Mouse (Mus musculus): ENCODE measurements around the gene 4930470P17Rik. TPM values are rescaled to one million over a fixed set of nuclear protein-coding genes. Genes with fewer than 3 reads are reported as not detected.

4930470P17Rik gene
- polyA plus RNA-seq, 1 experiment from 2014 or later = not detected

DNA sequence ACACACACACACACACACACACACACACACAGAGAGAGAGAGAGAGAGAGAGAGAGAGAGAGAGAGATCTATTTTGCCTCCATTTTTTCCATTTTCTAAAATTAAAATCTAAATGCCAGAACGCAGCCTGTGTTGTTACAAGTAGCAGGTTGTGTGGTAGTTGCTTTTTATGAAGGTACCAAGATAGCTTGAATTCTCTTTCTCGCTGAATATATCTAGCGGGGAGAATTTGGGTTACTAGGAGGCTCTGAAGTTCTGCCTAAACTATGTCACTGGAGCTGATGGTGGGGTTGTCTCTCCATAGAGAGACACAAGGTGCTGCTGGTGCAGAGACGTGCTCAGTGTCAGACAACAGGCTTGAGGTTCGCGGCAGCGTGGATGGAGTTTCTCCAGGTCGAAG lies 36.8 kb downstream of the 4930470P17Rik start:
- Histone ChIP-seq H3K36me3 (replicated peaks) (no peaks in the 10 kb centered on the region), H3K27me3 (replicated peaks; ENCODE audit: low read depth, poor library complexity, severe bottlenecking) (no peaks in the 10 kb centered on the region), H3K27ac (replicated peaks) (no peak overlapping the region), H3K9me3 (no peaks in the 10 kb centered on the region), H3K4me3 (no peak overlapping the region), H3K4me1 (peaks cover 9% of the 10 kb centered on the region; the same call in 1 of the 2 replicates)
- no peak for DNase-seq (ENCODE audit: low spot score)
- 91% methylated on average over 8 of the region's 8 CpGs for WGBS

DNA sequence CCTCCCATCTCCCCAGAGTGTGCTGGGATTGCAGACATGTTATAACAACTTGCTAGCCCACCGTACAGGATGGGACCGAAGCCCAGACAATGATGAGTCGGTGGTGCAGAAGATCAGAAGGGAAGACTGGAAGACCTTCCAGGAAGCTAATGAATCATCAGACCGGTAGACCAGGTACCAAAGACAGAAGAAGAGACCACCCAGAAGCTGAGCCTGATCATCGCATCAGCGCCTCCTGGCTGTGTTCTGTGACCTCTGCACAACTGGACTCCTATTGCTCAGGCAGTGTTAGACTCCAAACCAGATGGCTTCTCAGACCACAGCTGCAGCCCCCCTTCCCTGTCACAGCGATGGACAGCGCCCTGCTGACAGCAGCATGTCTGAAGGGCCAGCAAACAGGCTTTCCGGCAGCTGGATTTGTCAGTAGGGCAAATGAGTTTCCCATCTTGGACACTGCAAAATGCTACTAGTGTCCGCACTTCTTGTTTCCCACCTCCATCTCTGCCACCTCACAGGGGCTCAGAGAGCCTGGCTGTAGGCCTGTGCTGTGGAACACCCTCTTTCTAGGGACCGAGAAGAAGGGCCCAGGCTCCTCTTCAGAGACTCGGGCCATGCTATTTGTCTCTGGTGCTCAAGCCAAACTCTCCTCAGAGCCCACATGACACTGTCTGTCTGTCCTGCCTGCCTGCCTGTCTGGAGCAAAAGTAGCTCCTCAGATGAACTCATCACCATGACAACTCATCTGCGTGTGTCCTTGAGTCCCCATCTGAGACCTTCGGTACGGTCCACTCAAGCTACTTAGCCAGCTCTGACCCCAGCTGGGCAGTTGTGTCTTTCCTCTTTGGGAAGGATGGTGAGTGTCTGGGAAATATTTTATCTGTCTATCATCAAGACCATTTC lies 37.6 kb downstream of the 4930470P17Rik start:
- H3K27me3 ChIP-seq (replicated peaks; ENCODE audit: low read depth, poor library complexity, severe bottlenecking) = no peaks in the 10 kb centered on the region
- H3K4me3 ChIP-seq = no peak overlapping the region
- peaks cover 9% of the 10 kb centered on the region; the same call in 1 of the 2 replicates for H3K4me1 ChIP-seq
- no peaks in the 10 kb centered on the region for H3K9me3 ChIP-seq
- H3K27ac ChIP-seq (replicated peaks) = no peak overlapping the region
- WGBS = 77% methylated on average over 15 of the region's 15 CpGs
- peak; percentile 17 for DNase-seq (ENCODE audit: low spot score)
- no peaks in the 10 kb centered on the region for H3K36me3 ChIP-seq (replicated peaks)

DNA sequence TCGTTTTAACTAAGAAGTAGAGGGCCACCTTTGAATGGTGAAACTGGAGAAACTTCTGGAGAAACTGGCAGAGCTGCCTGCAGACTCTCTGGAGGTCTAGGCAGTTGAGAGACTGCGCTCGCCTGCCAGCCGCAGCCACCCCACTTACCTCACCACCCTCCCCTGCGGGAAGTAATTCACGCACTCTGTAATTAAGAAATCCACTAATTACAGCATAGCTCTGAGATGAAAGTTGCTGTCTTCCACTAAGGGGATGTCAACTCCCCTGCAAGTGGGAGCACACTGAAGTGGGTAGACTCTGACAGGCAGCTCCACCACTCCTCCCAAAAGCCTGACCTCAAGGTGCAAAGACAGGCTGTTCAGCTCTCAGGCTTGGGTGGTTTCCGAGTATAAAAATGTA lies 49.7 kb downstream of the 4930470P17Rik start:
- peaks cover 50% of the 10 kb centered on the region for H3K4me1 ChIP-seq
- no peak overlapping the region for H3K27ac ChIP-seq (replicated peaks)
- H3K27me3 ChIP-seq (replicated peaks; ENCODE audit: low read depth, poor library complexity, severe bottlenecking) = peaks cover 25% of the 10 kb centered on the region; the same call in 1 of the 2 replicates
- no peaks in the 10 kb centered on the region for H3K36me3 ChIP-seq (replicated peaks)
- DNase-seq (ENCODE audit: low spot score) = no peak
- 53% methylated on average over 7 of the region's 7 CpGs for WGBS
- no peak overlapping the region for H3K4me3 ChIP-seq
- H3K9me3 ChIP-seq = no peaks in the 10 kb centered on the region

DNA sequence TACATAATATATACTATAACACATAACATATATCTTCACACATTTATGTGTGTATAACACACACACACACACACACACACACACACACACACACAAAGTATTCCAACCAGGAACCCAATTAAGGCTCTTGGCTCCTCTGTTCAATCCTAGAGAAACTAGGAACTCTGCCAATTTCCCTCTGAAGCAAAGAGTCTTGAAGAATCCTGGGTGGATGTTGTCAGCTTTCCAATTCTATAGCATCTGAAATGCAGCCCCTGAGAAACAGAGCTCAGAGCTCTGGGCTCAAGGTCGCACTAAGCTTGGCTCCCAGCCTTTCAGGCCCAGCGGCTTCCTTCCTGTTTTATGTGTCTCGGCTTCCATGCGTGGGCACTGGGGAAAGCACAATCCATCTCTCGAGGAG lies 51.6 kb downstream of the 4930470P17Rik start:
- Histone ChIP-seq H3K4me1 (peaks cover 56% of the 10 kb centered on the region), H3K27me3 (replicated peaks; ENCODE audit: low read depth, poor library complexity, severe bottlenecking) (peaks cover 42% of the 10 kb centered on the region), H3K27ac (replicated peaks) (no peak overlapping the region), H3K36me3 (replicated peaks) (no peaks in the 10 kb centered on the region), H3K4me3 (no peak overlapping the region), H3K9me3 (no peaks in the 10 kb centered on the region)
- DNase-seq (ENCODE audit: low spot score) = no peak
- WGBS = 41% methylated on average over 5 of the region's 5 CpGs

DNA sequence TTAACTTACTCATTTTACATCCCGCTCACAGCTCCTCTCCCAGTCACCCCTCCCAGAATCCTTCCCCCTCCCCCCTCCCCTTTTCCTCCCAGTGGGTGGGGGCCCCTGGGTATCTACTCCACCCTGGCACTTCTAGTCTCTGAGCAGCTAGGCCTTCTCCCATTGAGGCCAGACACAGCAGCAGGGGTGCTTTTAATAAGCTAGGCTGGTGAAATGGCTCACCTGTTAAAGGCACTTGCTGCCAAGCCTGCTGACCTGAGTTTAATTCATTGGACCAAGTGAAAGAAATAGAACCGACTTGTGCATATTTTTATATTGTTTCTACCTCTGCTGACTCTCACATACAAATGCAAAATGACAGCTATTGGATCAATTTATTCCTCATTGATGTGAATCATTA lies 52.7 kb downstream of the 4930470P17Rik start:
- no peaks in the 10 kb centered on the region for H3K36me3 ChIP-seq (replicated peaks)
- no peaks in the 10 kb centered on the region for H3K9me3 ChIP-seq
- H3K4me3 ChIP-seq = no peak overlapping the region
- peaks cover 48% of the 10 kb centered on the region for H3K27me3 ChIP-seq (replicated peaks; ENCODE audit: low read depth, poor library complexity, severe bottlenecking)
- no peak for DNase-seq (ENCODE audit: low spot score)
- H3K27ac ChIP-seq (replicated peaks) = no peak overlapping the region
- WGBS = 87% methylated on average over 2 of the region's 2 CpGs
- peaks cover 56% of the 10 kb centered on the region for H3K4me1 ChIP-seq

DNA sequence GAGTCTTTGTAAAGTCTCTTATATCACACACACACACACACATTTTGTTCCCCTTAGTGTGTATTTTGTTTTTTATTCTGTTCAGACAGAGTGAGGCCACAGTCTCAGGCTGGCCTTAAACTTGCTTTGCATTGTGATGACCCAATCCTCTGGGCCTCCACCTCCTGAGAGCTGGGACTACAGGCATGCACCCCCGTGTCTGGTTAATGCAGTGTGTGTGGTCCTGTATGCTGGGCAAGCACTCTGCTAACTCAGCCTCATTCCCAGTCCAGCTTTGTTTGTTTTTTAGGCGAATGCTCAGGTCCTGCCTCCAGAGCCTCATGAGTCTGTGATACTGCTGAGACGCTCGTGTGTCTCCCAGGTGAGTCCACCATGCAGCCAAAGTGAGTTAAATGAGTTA lies 53.8 kb downstream of the 4930470P17Rik start:
- Histone ChIP-seq H3K27me3 (replicated peaks; ENCODE audit: low read depth, poor library complexity, severe bottlenecking) (peaks cover 46% of the 10 kb centered on the region), H3K27ac (replicated peaks) (no peak overlapping the region; the same call in 1 of the 2 replicates), H3K36me3 (replicated peaks) (no peaks in the 10 kb centered on the region), H3K4me3 (no peak overlapping the region), H3K9me3 (no peaks in the 10 kb centered on the region), H3K4me1 (peaks cover 56% of the 10 kb centered on the region)
- DNase-seq (ENCODE audit: low spot score) = peak; percentile 43
- WGBS = 17% methylated on average over 4 of the region's 4 CpGs

DNA sequence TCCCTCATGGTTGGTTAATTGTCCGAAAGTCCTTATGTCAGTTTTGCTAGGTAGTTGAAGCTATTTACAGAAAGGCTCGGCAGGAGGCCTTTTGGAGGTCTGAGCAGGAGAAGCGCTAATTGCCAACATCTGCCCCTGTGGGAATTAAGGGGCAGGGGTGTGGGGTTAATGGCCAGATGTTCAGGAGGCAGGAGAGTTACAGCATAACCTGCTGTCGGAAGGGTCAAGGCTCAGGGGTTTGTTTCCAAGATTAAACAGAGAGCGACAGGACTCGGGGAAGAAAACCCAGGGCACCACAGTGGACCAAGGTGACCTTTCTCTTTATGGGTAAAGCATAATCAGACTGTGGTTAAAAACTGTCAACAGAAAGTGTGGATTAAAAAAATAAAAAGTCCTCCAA lies 54.3 kb downstream of the 4930470P17Rik start:
- WGBS = 5% methylated on average over 6 of the region's 6 CpGs

DNA sequence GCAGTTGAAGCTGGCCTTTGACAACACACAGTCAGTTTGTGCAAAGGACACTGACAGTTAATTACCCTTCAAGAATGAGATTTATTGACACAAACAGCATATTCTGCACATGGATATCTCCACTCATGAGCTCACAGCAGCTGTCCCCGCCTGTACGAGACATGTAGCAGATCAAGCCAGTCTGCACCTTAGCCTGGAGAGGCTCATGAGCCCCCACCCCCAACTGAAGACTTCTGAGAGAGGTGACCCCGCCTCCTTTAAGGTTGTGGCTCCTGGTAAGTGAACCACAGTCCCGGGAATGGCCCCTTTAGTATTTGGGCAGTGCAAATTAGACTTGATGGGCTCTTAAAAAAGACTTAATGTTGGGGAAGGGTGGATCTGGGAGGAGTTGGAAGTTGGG lies 56.1 kb downstream of the 4930470P17Rik start:
- no peaks in the 10 kb centered on the region for H3K36me3 ChIP-seq (replicated peaks)

More for the DNA sequence above, 54.3 kb downstream of the 4930470P17Rik start:
- Histone ChIP-seq H3K36me3 (replicated peaks) (no peaks in the 10 kb centered on the region), H3K27ac (replicated peaks) (no peak overlapping the region; the same call in 1 of the 2 replicates), H3K4me3 (no peak overlapping the region), H3K27me3 (replicated peaks; ENCODE audit: low read depth, poor library complexity, severe bottlenecking) (peaks cover 41% of the 10 kb centered on the region), H3K4me1 (peaks cover 56% of the 10 kb centered on the region), H3K9me3 (no peaks in the 10 kb centered on the region)
- peak; percentile 77 for DNase-seq (ENCODE audit: low spot score)

DNA sequence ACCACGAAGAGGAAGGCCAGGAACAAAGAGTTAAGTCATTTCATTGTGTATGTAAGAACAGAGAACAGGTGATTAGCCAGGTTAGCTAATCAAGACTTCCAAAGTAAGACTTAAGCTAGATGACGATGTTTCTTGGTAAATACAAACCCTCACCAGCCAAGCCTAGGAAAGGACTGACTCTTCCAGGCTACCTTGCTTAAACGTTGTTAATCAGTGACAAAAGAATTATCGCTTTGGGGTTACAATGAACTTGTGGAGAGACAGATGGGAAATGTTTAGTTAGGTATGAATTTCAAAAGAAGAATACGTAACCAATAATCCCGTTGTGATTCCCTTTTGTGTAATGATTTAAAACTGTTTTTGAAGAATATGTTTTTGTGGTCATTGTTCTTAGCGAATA lies 56.9 kb downstream of the 4930470P17Rik start:
- H3K4me3 ChIP-seq = no peak overlapping the region
- H3K36me3 ChIP-seq (replicated peaks) = no peaks in the 10 kb centered on the region
- H3K27me3 ChIP-seq (replicated peaks; ENCODE audit: low read depth, poor library complexity, severe bottlenecking) = peaks cover 31% of the 10 kb centered on the region
- WGBS = 91% methylated on average over 7 of the region's 7 CpGs
- no peak overlapping the region for H3K27ac ChIP-seq (replicated peaks)
- no peaks in the 10 kb centered on the region for H3K9me3 ChIP-seq
- peaks cover 36% of the 10 kb centered on the region for H3K4me1 ChIP-seq
- DNase-seq (ENCODE audit: low spot score) = no peak

More for the DNA sequence above, 56.1 kb downstream of the 4930470P17Rik start:
- no peak overlapping the region for H3K4me3 ChIP-seq
- no peak overlapping the region for H3K27ac ChIP-seq (replicated peaks)
- WGBS = 59% methylated on average over 4 of the region's 4 CpGs
- H3K27me3 ChIP-seq (replicated peaks; ENCODE audit: low read depth, poor library complexity, severe bottlenecking) = peaks cover 31% of the 10 kb centered on the region
- no peaks in the 10 kb centered on the region for H3K9me3 ChIP-seq
- H3K4me1 ChIP-seq = peaks cover 41% of the 10 kb centered on the region
- DNase-seq (ENCODE audit: low spot score) = no peak

DNA sequence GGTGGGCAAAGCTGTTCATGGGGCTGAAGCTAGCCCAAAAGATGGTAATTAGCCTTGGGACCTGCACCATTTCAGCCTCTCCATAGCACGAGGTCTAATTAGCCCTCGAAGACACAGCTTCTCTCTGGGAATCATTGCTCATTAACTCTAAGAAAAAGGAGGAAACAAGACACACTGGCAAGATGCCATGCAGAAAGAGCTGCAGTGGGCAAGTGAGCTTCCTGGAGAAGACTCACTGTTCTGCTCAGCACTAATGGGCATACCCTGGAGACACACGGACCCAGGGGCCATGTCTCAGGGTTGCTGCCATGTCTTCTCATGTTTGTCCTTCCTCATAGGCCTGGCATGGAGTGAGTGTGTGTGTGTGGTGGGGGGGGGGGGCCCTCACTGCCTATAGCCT lies 57.7 kb downstream of the 4930470P17Rik start:
- 90% methylated on average over 3 of the region's 3 CpGs for WGBS
- no peak overlapping the region for H3K4me3 ChIP-seq
- H3K27ac ChIP-seq (replicated peaks) = no peak overlapping the region
- no peaks in the 10 kb centered on the region for H3K36me3 ChIP-seq (replicated peaks)
- H3K27me3 ChIP-seq (replicated peaks; ENCODE audit: low read depth, poor library complexity, severe bottlenecking) = peaks cover 31% of the 10 kb centered on the region
- H3K4me1 ChIP-seq = peaks cover 35% of the 10 kb centered on the region
- DNase-seq (ENCODE audit: low spot score) = no peak
- H3K9me3 ChIP-seq = no peaks in the 10 kb centered on the region

DNA sequence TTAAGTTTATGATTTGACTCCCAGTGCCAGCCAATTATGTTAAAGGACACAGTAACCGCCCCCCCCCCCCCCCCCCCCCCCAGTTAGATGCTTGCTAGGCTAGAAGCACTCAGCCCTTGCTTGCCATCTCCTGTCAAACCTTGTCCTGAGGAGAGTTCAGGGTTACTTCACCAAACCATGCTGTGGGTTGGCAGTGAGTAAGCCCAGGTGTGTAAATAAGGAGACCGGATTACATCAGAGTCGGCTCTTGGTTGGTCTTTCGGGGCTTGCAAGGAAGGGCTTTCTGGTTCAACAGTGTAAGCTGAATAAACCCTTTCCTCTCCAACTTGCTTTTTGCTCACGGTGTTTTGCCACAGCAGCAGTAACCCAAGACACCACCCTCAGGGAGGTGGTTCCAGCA lies 58.2 kb downstream of the 4930470P17Rik start:
- 76% methylated on average over 5 of the region's 5 CpGs for WGBS
- H3K9me3 ChIP-seq = no peaks in the 10 kb centered on the region
- H3K4me1 ChIP-seq = peaks cover 30% of the 10 kb centered on the region
- H3K27me3 ChIP-seq (replicated peaks; ENCODE audit: low read depth, poor library complexity, severe bottlenecking) = peaks cover 31% of the 10 kb centered on the region
- H3K27ac ChIP-seq (replicated peaks) = no peak overlapping the region
- H3K36me3 ChIP-seq (replicated peaks) = no peaks in the 10 kb centered on the region
- H3K4me3 ChIP-seq = no peak overlapping the region
- DNase-seq (ENCODE audit: low spot score) = no peak

DNA sequence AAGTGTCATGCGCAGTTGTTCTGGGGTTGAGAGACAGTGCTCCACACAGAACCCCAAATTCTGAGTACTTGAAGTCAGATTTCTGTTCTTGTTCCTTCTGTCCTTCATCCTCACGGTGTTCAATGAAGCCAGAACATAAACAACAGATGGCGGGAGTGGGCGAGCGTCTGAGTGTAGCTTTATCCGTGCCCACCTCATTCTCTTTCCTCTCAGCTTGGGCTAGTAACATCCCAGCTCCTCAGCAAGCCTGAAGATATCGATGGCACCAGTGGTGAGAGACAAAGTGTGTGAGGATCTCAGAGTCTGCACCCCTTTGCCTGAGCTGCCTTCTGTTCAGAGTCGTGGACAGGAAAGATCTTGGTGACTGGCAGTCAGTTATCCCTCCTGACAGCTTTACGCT lies 62.6 kb downstream of the 4930470P17Rik start:
- DNase-seq (ENCODE audit: low spot score) = no peak
- WGBS = 90% methylated on average over 9 of the region's 9 CpGs
- Histone ChIP-seq H3K36me3 (replicated peaks) (no peaks in the 10 kb centered on the region), H3K27me3 (replicated peaks; ENCODE audit: low read depth, poor library complexity, severe bottlenecking) (peaks cover 9% of the 10 kb centered on the region), H3K4me3 (no peak overlapping the region), H3K9me3 (no peaks in the 10 kb centered on the region), H3K4me1 (peaks cover 4% of the 10 kb centered on the region), H3K27ac (replicated peaks) (no peak overlapping the region)

DNA sequence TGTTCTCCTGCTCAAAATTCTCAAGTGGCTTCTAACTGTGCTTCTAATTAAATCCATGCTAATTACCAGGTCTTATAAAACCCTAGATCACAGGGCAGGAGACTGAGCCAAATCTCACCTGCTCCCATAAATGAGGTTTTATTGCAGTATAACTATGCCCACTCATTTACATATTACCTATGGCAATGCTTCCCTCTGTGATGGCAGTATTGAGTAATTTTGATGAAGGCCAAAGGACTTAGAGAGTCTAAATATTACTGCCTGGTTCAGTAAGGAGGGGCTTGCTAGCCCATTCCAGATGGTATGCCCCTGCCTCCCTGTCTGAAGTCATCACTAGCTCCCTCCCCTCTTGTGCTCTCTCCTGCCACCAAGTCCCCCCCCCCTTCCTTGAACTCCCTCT lies 66.0 kb downstream of the 4930470P17Rik start:
- Histone ChIP-seq H3K36me3 (replicated peaks) (no peaks in the 10 kb centered on the region), H3K27ac (replicated peaks) (no peak overlapping the region), H3K4me3 (no peak overlapping the region), H3K9me3 (no peaks in the 10 kb centered on the region), H3K27me3 (replicated peaks; ENCODE audit: low read depth, poor library complexity, severe bottlenecking) (no peaks in the 10 kb centered on the region), H3K4me1 (peaks cover 4% of the 10 kb centered on the region)
- DNase-seq (ENCODE audit: low spot score) = no peak

Measured in embryonic facial prominence, embryonic 10.5 days (tissue).